Mouse (Mus musculus) heart, embryonic 14.5 days (tissue): ENCODE measurements at regions not wholly inside any gene's neighbourhood (a gene's known extent, or its start where the extent isn't known, plus 50 kb on each side); places are given as distances from the start of the nearest gene placed in this dataset.

Experiments used
- ATAC-seq: fragments of 200-750 bp; cut with Nextera tagmentation; 2 replicates; pipeline ENCODE4 v1.8.0; 2017; ENCODE audit warnings: low read depth, moderate TSS enrichment; ENCODE audit not compliant: insufficient number of reproducible peaks, insufficient read depth, low FRiP score
- H3K27ac ChIP-seq, 2 experiments: fragments of 200-500 bp in 1 of 2; fragments of 300-500 bp in 1 of 2; sonication (generic) in 1 of 2; replicated peaks in 1 of 2; 2 replicates each; pipeline ENCODE4 v1.5.1; 2012 to 2014; ENCODE audit warnings: low read depth in 2 of 2, low read length in 2 of 2, control low read depth in 1 of 2, mild to moderate bottlenecking in 1 of 2, mixed read lengths in 1 of 2; ENCODE audit not compliant: control insufficient read depth in 1 of 2, insufficient read depth in 1 of 2
- H3K27me3 ChIP-seq: fragments of 300-500 bp; sonication (generic); 2 replicates; pipeline ENCODE4 v1.6.1; 2014; ENCODE audit warnings: mild to moderate bottlenecking, low read length, control low read depth; ENCODE audit not compliant: control insufficient read depth, insufficient read depth
- H3K36me3 ChIP-seq: fragments of 300-500 bp; sonication (generic); 2 replicates; pipeline ENCODE4 v1.6.1; 2014; ENCODE audit warnings: mild to moderate bottlenecking, control low read depth, low read length, mixed read lengths; ENCODE audit not compliant: control insufficient read depth, insufficient read depth
- H3K4me1 ChIP-seq, 2 experiments: fragments of 200-500 bp in 1 of 2; fragments of 300-500 bp in 1 of 2; sonication (generic) in 1 of 2; 2 replicates each; pipeline ENCODE4 v1.6.1; 2012 to 2014; ENCODE audit warnings: low read length in 2 of 2, control low read depth in 1 of 2, mixed read lengths in 1 of 2; ENCODE audit not compliant: control insufficient read depth in 2 of 2, insufficient read depth in 2 of 2
- H3K4me2 ChIP-seq: fragments of 300-500 bp; sonication (generic); 2 replicates; pipeline ENCODE4 v1.6.1; 2014; ENCODE audit warnings: mild to moderate bottlenecking, low read length
- H3K4me3 ChIP-seq, 2 experiments: fragments of 200-500 bp in 1 of 2; fragments of 300-500 bp in 1 of 2; sonication (generic) in 1 of 2; 2 replicates each; pipeline ENCODE4 v1.5.1; 2012 to 2014; ENCODE audit warnings: low read length in 2 of 2, mild to moderate bottlenecking in 2 of 2, control low read depth in 1 of 2, low read depth in 1 of 2, moderate library complexity in 1 of 2; ENCODE audit not compliant: control insufficient read depth in 1 of 2, insufficient read depth in 1 of 2
- H3K9ac ChIP-seq: fragments of 300-500 bp; sonication (generic); 2 replicates; pipeline ENCODE4 v1.6.1; 2014; ENCODE audit warnings: mild to moderate bottlenecking, low read length
- H3K9me3 ChIP-seq: fragments of 300-500 bp; sonication (generic); 2 replicates; pipeline ENCODE4 v1.6.1; 2016; ENCODE audit warnings: low read length, control low read depth; ENCODE audit not compliant: control insufficient read depth
- WGBS: fragments of 180-500 bp; shearing (Covaris S2); extraction: QIAGEN DNeasy Blood & Tissue Kit; methylation state at CpG from one replicate; pipeline ENCODE4 v1.1.7; 2014; 5-methylcytosine and 5-hydroxymethylcytosine counted together

DNA sequence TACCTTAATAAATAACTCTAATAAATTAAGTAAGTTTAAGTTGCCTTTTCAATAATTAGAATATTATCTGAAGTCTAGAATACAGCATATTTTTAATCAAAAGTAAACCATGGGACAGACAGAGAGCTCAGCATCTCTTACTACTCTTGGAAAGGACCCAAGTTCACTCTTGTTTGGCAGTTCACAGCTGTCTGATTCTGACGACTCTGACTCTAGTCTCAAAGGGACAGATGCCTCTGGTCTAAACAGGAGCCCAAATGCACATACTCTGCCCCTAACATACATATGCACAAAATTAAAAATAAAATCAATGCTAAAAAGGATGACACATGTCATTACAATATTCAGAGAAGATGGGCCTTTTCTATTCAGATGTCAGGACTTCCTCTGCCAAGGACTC, 369.2 kb upstream of the Sphkap start:
- Histone ChIP-seq H3K4me1 (no peaks in the 10 kb centered on the region), H3K27me3 (no peaks in the 10 kb centered on the region), H3K9me3 (no peaks in the 10 kb centered on the region), H3K36me3 (no peaks in the 10 kb centered on the region), H3K27ac (no peak overlapping the region), H3K4me2 (no peak overlapping the region), H3K4me3 (no peak overlapping the region), H3K9ac (no peak overlapping the region)
- WGBS: 42% methylated on average over 1 of the region's 1 CpGs
- ATAC-seq: no peak

DNA sequence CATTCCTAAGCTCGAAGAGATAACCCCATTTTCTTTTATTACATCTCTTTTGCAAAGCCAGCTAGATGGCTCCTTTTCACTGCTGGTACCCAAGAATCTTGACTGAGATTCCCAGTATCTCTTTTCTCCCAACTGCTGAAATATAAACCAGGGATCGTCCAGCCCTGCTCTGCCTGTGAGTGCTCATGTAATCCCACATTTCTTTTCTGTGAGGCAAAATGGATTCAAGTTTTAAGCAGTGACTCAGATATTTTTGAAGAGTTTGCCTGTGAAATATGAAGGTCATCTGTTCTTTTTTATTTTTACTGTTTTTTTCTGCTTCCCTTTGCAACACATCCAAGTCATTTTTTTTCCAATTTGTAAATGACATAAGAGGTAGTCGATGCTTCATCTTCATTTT, 363.2 kb upstream of the Sphkap start:
- ATAC-seq: no peak
- Histone ChIP-seq H3K36me3 (no peaks in the 10 kb centered on the region), H3K27me3 (no peaks in the 10 kb centered on the region), H3K9me3 (no peaks in the 10 kb centered on the region), H3K27ac (no peak overlapping the region), H3K4me1 (no peaks in the 10 kb centered on the region), H3K9ac (no peak overlapping the region), H3K4me3 (no peak overlapping the region), H3K4me2 (no peak overlapping the region)
- 64% methylated on average over 3 of the region's 3 CpGs for WGBS

DNA sequence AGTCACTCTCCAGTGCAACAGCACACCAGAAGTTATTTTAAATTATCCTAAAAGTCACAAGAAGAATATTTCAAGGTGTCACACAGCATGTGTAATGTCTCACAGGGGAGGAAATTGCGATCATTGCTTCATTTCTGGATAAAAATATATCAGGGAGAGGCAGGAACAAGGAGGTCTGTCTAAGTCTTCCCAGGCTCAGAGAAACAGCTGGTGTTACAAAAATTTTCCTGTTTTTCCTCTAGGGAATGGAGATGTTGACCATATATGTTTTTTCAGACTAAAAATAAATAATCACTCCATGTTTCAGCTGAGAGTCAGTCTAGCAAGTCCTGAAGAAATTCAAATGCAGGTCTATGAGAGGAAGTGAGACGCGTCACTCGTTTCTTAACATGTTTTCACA, 353.5 kb upstream of the Sphkap start:
- Histone ChIP-seq H3K9me3 (no peaks in the 10 kb centered on the region), H3K27ac (peak overlapping the region in 1 of 2 experiments; percentile 49; a peak in 1 of 4 replicates), H3K4me3 (no peak overlapping the region), H3K4me1 (no peaks in the 10 kb centered on the region), H3K27me3 (no peaks in the 10 kb centered on the region), H3K4me2 (no peak overlapping the region), H3K36me3 (no peaks in the 10 kb centered on the region), H3K9ac (no peak overlapping the region)
- 68% methylated on average over 4 of the region's 4 CpGs for WGBS
- ATAC-seq: no peak

DNA sequence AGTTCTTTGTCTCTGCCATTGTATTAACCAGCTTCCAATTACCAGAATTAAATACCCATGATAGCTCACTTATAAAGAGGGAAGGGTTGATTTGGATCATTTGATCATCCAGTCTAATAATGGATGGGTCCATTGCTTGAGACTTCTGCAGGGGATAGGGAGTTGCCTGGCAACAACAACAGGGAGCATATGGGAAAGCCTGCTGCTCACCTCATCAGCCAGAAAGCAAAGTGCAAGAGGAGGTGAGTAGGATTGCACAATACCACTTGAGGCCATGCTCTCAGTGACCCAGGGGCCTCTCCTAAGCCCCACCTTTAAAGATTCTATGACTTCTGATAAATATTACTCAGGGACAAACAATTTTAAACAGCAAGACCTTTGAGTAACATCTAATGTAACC, 348.9 kb upstream of the Sphkap start:
- no peaks in the 10 kb centered on the region for H3K27me3 ChIP-seq
- no peaks in the 10 kb centered on the region for H3K9me3 ChIP-seq
- no peak overlapping the region for H3K27ac ChIP-seq
- H3K36me3 ChIP-seq: no peaks in the 10 kb centered on the region
- H3K4me3 ChIP-seq: no peak overlapping the region
- H3K4me2 ChIP-seq: no peak overlapping the region
- no peaks in the 10 kb centered on the region for H3K4me1 ChIP-seq
- ATAC-seq: no peak
- no peak overlapping the region for H3K9ac ChIP-seq

DNA sequence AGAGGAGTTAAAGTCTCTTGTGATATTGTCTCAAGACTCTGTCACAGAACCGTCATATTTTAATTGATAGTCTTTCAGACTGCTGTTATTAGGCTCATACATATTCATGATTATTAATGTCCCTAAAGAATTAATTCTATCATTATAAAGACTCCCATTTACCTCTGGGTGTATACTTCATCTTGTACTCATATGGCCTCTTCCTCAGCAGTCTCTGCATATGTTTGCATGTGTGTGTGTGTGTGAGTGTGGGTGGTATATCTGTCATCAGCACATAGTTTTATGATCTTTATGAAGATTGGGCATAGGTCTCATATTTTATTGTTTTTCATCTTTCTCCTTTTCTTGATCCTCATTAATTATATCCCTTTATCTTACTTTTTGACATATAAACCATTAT, 347.3 kb upstream of the Sphkap start:
- no peak overlapping the region for H3K4me2 ChIP-seq
- no peaks in the 10 kb centered on the region for H3K36me3 ChIP-seq
- no peak overlapping the region for H3K27ac ChIP-seq
- no peak overlapping the region for H3K9ac ChIP-seq
- H3K4me1 ChIP-seq: no peaks in the 10 kb centered on the region
- no peak overlapping the region for H3K4me3 ChIP-seq
- no peaks in the 10 kb centered on the region for H3K27me3 ChIP-seq
- ATAC-seq: no peak
- 84% methylated on average over 1 of the region's 1 CpGs for WGBS
- no peaks in the 10 kb centered on the region for H3K9me3 ChIP-seq

DNA sequence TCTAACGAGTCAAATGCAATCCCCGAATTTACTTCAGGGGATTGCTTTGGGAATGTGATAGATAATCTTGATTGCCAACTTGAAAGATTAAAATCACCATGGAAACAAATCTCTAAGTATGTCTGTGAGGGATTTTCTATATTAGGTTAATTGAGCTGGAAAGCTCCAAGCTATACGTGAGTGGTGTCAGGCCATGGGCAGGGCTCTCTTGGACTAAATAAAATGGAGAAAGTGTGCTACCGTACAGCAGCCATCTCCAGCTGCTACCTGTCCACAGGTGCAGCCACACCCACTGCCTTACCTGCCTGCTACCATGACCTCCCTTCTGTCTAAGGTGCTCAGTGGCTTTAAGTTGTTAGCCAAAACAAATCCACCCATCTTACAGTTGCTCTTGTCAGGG, 345.0 kb upstream of the Sphkap start:
- no peaks in the 10 kb centered on the region for H3K36me3 ChIP-seq
- 72% methylated on average over 4 of the region's 4 CpGs for whole genome bisulfite sequencing
- H3K27ac ChIP-seq: no peak overlapping the region
- H3K27me3 ChIP-seq: no peaks in the 10 kb centered on the region
- no peak overlapping the region for H3K4me2 ChIP-seq
- no peaks in the 10 kb centered on the region for H3K9me3 ChIP-seq
- no peak overlapping the region for H3K9ac ChIP-seq
- no peak for ATAC-seq
- no peak overlapping the region for H3K4me3 ChIP-seq
- H3K4me1 ChIP-seq: no peaks in the 10 kb centered on the region

DNA sequence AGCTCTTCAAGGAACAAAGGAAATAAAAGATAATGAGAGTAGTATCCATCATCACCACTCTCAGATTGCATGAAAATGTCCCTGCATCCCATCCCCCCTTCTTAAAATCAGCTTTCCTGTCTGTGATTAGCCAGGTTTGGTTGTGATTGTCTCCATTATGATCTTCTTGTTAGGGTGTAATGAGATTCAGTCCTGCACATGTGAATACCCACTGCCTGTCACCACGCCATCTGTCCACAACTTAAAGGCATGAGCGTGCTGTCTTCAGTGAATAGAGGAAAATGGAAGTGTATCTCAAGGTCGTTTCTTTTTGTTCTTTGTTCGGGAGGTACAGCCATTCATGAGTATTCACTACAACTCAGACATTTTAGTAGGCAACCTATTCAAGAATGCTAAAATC, 341.0 kb upstream of the Sphkap start:
- WGBS: 67% methylated on average over 4 of the region's 4 CpGs
- no peak for ATAC-seq
- no peaks in the 10 kb centered on the region for H3K9me3 ChIP-seq
- no peaks in the 10 kb centered on the region for H3K4me1 ChIP-seq
- no peak overlapping the region for H3K9ac ChIP-seq
- H3K4me2 ChIP-seq: no peak overlapping the region
- H3K36me3 ChIP-seq: no peaks in the 10 kb centered on the region
- no peak overlapping the region for H3K4me3 ChIP-seq
- H3K27ac ChIP-seq: no peak overlapping the region
- no peaks in the 10 kb centered on the region for H3K27me3 ChIP-seq

DNA sequence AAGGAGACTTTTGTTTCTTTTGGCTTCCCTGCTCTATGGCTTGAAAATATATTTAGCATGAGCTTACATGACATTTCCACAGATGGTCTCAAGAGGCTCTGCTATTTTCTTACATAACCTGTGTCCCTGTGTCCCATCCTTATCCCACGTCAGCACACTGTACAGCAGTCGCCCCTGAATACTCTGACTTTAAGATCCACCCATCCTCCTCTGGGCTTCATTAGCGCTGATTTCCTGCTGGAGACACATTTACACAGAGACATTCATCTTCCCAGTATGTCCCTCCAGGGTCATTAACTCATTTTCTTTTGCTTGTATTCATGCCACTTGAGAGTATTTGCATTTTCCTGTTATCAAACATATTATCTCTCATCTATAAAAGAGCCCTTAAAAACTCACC, 340.1 kb upstream of the Sphkap start:
- no peak overlapping the region for H3K4me2 ChIP-seq
- WGBS: 58% methylated on average over 3 of the region's 3 CpGs
- ATAC-seq: no peak

More for the DNA sequence above, 340.1 kb upstream of the Sphkap start:
- Histone ChIP-seq H3K27me3 (no peaks in the 10 kb centered on the region; the same call in 1 of the 2 replicates), H3K36me3 (no peaks in the 10 kb centered on the region), H3K4me1 (no peaks in the 10 kb centered on the region), H3K27ac (no peak overlapping the region), H3K4me3 (no peak overlapping the region), H3K9ac (no peak overlapping the region), H3K9me3 (no peaks in the 10 kb centered on the region)
